Mouse (Mus musculus) hindbrain, embryonic 14.5 days (tissue): Measurements from ENCODE around the gene Unc13b. TPM values are rescaled to one million over a fixed set of nuclear protein-coding genes. Genes with fewer than 3 reads are reported as not detected.

Experiments used
- ATAC-seq: fragments of 200-750 bp; cut with Nextera tagmentation; 2 replicates; pipeline ENCODE4 v1.8.0; 2017; ENCODE audit warnings: moderate number of reproducible peaks, mild to moderate bottlenecking, moderate TSS enrichment, moderate library complexity; ENCODE audit not compliant: low FRiP score
- DNase-seq: peaks from one replicate; pipeline ENCODE4 v3.0.0-alpha.2; 2015; ENCODE audit warnings: low spot score
- H3K27ac ChIP-seq: fragments of 300-500 bp; sonication (generic); 2 replicates; pipeline ENCODE4 v1.5.1; 2014; ENCODE audit warnings: mild to moderate bottlenecking, moderate library complexity
- H3K27me3 ChIP-seq: fragments of 300-500 bp; sonication (generic); 2 replicates; pipeline ENCODE4 v1.6.1; 2014; ENCODE audit warnings: mild to moderate bottlenecking, low read length, mixed read lengths; ENCODE audit not compliant: control insufficient read depth, insufficient read depth
- H3K36me3 ChIP-seq: fragments of 300-500 bp; sonication (generic); replicated peaks from 2 replicates; pipeline ENCODE4 v1.6.1; 2014; ENCODE audit not compliant: control insufficient read depth, insufficient read depth
- H3K4me1 ChIP-seq: fragments of 300-500 bp; sonication (generic); replicated peaks from 2 replicates; pipeline ENCODE4 v1.6.1; 2014; ENCODE audit warnings: antibody characterized with exemption, low read length, mixed read lengths; ENCODE audit not compliant: control insufficient read depth, insufficient read depth
- H3K4me2 ChIP-seq: fragments of 300-500 bp; sonication (generic); replicated peaks from 2 replicates; pipeline ENCODE4 v1.6.1; 2014; ENCODE audit warnings: mild to moderate bottlenecking, moderate library complexity
- H3K4me3 ChIP-seq: fragments of 300-500 bp; sonication (generic); replicated peaks from 2 replicates; pipeline ENCODE4 v1.5.1; 2014; ENCODE audit warnings: mild to moderate bottlenecking, low read length
- H3K9ac ChIP-seq: fragments of 300-500 bp; sonication (generic); 2 replicates; pipeline ENCODE4 v1.6.1; 2014
- H3K9me3 ChIP-seq: fragments of 300-500 bp; sonication (generic); 2 replicates; pipeline ENCODE4 v1.6.1; 2016; ENCODE audit warnings: low read length; ENCODE audit not compliant: control insufficient read depth
- WGBS: fragments of 180-500 bp; shearing (Covaris S2); extraction: QIAGEN DNeasy Blood & Tissue Kit; methylation state at CpG from one replicate; pipeline ENCODE4 v1.1.7; 2014; 5-methylcytosine and 5-hydroxymethylcytosine counted together
- polyA plus RNA-seq: library from polyadenylated mRNA; unstranded; fragments of >200 nt; fragmentation: Nextera tagmentation; extraction: Ambion mirVana; gene quantifications from 2 replicates; pipeline ENCODE4 v1.2.1, GENCODE M21; 2014

Unc13b gene
- polyA plus RNA-seq, 1 experiment from 2014 or later = 19.5 TPM

GRCm38 (mm10) chr4:43035851-43036250, 22.9 kb upstream of the Unc13b start:
- ATAC-seq = no peak
- H3K27ac ChIP-seq = no peak overlapping the region
- H3K4me1 ChIP-seq = peaks cover 38% of the 10 kb centered on the region
- H3K4me3 ChIP-seq = no peak overlapping the region
- no peaks in the 10 kb centered on the region for H3K9me3 ChIP-seq
- DNase-seq = no peak
- H3K9ac ChIP-seq = no peak overlapping the region
- WGBS = 87% methylated on average over 6 of the region's 6 CpGs
- H3K4me2 ChIP-seq = no peak overlapping the region
- H3K36me3 ChIP-seq = peaks cover 43% of the 10 kb centered on the region
- no peaks in the 10 kb centered on the region for H3K27me3 ChIP-seq

GRCm38 (mm10) chr4:43036356-43036755, 22.4 kb upstream of the Unc13b start:
- Histone ChIP-seq H3K4me2 (no peak overlapping the region), H3K4me1 (peaks cover 38% of the 10 kb centered on the region), H3K27ac (no peak overlapping the region), H3K4me3 (no peak overlapping the region), H3K27me3 (no peaks in the 10 kb centered on the region), H3K9ac (no peak overlapping the region), H3K36me3 (peaks cover 43% of the 10 kb centered on the region), H3K9me3 (no peaks in the 10 kb centered on the region)
- DNase-seq (no peak), ATAC-seq (no peak)
- WGBS = 86% methylated on average over 10 of the region's 10 CpGs

GRCm38 (mm10) chr4:43037860-43038566, 20.7 kb upstream of the Unc13b start:
- Histone ChIP-seq H3K4me3 (no peak overlapping the region), H3K4me1 (peaks cover 27% of the 10 kb centered on the region), H3K27ac (no peak overlapping the region), H3K36me3 (peaks cover 37% of the 10 kb centered on the region), H3K27me3 (no peaks in the 10 kb centered on the region), H3K4me2 (peak overlapping the region; percentile 76), H3K9me3 (no peaks in the 10 kb centered on the region), H3K9ac (no peak overlapping the region; the same call in 1 of the 2 replicates)
- DNase-seq = no peak
- no peak for ATAC-seq
- WGBS = 77% methylated on average over 4 of the region's 4 CpGs

DNA sequence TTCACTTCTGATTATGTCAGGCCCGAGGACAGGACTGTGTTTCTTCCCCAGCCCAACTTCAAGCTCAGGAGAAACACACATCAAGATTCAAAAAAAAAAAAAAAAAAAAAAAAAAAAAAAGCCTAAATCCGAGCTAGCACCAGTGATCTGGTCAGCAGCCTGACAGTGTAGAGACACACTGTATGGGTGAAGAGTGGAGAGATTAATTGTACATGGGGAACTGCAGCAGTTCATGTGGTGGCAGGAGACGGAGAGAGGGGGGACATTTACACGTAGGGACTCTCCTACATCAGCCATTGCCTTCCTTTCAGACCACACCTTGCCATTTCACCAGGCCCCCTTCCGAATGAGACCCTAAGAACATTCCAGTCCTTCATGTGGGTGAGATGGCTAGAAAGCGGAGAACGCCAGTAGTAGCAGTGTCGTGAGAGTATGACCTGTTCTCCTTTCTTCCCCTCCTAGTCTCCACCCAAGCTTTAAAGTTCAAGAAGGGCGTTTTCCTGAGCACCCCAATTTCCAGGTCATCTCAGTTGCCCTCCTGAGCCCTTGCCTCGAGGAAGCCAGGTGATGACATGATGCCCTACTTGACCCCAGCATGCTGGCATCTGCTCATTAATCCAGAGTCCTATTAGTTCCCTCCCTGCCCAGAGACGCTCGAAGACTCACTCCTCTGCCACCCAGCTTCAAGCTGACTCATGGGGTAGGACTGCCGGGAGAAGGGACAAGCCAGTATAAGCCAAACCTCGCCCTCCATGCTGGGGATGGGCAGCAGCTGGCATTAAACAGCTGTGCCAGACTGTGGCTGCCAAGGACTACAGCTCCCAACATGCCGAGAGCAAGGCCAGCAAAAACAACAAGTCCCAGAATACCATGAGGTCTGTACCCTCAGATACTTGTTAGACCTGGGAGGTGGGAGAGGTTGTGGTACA, 19.9 kb upstream of the Unc13b start:
- H3K27me3 ChIP-seq = no peaks in the 10 kb centered on the region
- peaks cover 28% of the 10 kb centered on the region for H3K36me3 ChIP-seq
- WGBS = 59% methylated on average over 15 of the region's 15 CpGs
- peak overlapping the region; percentile 76 for H3K4me2 ChIP-seq
- no peak for ATAC-seq
- H3K4me1 ChIP-seq = peaks cover 27% of the 10 kb centered on the region
- H3K27ac ChIP-seq = no peak overlapping the region
- peak overlapping the region; percentile 75 for H3K4me3 ChIP-seq
- H3K9me3 ChIP-seq = no peaks in the 10 kb centered on the region
- peak overlapping the region; percentile 84 for H3K9ac ChIP-seq
- DNase-seq = peak; percentile 43

GRCm38 (mm10) chr4:43039609-43040008, 19.1 kb upstream of the Unc13b start:
- no peak for DNase-seq
- Histone ChIP-seq H3K9ac (peak overlapping the region; percentile 84), H3K4me1 (peaks cover 32% of the 10 kb centered on the region), H3K36me3 (peaks cover 21% of the 10 kb centered on the region), H3K9me3 (no peaks in the 10 kb centered on the region), H3K4me2 (peak overlapping the region; percentile 76), H3K4me3 (peak overlapping the region; percentile 75), H3K27ac (peak overlapping the region; percentile 81), H3K27me3 (no peaks in the 10 kb centered on the region)
- no peak; the same call in 1 of the 2 replicates for ATAC-seq
- WGBS = under 1% methylated on average over 11 of the region's 11 CpGs

- H3K4me2 ChIP-seq = peak overlapping the region; percentile 76
- H3K4me1 ChIP-seq = peaks cover 37% of the 10 kb centered on the region
- peak overlapping the region; percentile 84 for H3K9ac ChIP-seq
- H3K9me3 ChIP-seq = no peaks in the 10 kb centered on the region
- WGBS = 1% methylated on average over 25 of the region's 25 CpGs
- no peaks in the 10 kb centered on the region for H3K27me3 ChIP-seq
- peaks cover 15% of the 10 kb centered on the region for H3K36me3 ChIP-seq
- DNase-seq (peak; percentile 88), ATAC-seq (peak; percentile 97)
- H3K4me3 ChIP-seq = peak overlapping the region; percentile 75
- H3K27ac ChIP-seq = peak overlapping the region; percentile 81
Measured at GRCm38 (mm10) chr4:43040114-43040572, 18.6 kb upstream of the Unc13b start.

- 69% methylated on average over 9 of the region's 9 CpGs for WGBS
- ATAC-seq (no peak), DNase-seq (no peak)
- Histone ChIP-seq H3K27ac (peak overlapping the region; percentile 47), H3K9ac (no peak overlapping the region), H3K36me3 (peaks cover 7% of the 10 kb centered on the region), H3K4me2 (peak overlapping the region; percentile 27), H3K4me3 (no peak overlapping the region), H3K4me1 (peaks cover 40% of the 10 kb centered on the region), H3K27me3 (no peaks in the 10 kb centered on the region), H3K9me3 (no peaks in the 10 kb centered on the region)
Measured at GRCm38 (mm10) chr4:43040881-43041547, 17.7 kb upstream of the Unc13b start.

GRCm38 (mm10) chr4:43043644-43044357, 15.0 kb upstream of the Unc13b start:
- Histone ChIP-seq H3K27ac (peak overlapping the region; percentile 89), H3K9ac (peak overlapping the region; percentile 62), H3K36me3 (no peaks in the 10 kb centered on the region), H3K27me3 (no peaks in the 10 kb centered on the region), H3K4me3 (peak overlapping the region; percentile 44), H3K4me2 (peak overlapping the region; percentile 68), H3K9me3 (no peaks in the 10 kb centered on the region), H3K4me1 (peaks cover 25% of the 10 kb centered on the region)
- 6% methylated on average over 7 of the region's 7 CpGs for WGBS
- ATAC-seq = peak; percentile 66
- peak; percentile 65 for DNase-seq
